Mouse (Mus musculus): ENCODE measurements around the gene Rwdd2a. TPM values are rescaled to one million over a fixed set of nuclear protein-coding genes. Genes with fewer than 3 reads are reported as not detected.
A peak's percentile ranks its signal among the peaks of the same experiment; 100 is the strongest.

The Rwdd2a gene
- polyA plus RNA-seq (2012; rRNA removed) (1.7 and 2.2 TPM in 2 replicates), polyA plus RNA-seq (2014; fragmentation: Nextera tagmentation; extraction: Ambion mirVana) (3.5 and 4.5 TPM in 2 replicates)

DNA sequence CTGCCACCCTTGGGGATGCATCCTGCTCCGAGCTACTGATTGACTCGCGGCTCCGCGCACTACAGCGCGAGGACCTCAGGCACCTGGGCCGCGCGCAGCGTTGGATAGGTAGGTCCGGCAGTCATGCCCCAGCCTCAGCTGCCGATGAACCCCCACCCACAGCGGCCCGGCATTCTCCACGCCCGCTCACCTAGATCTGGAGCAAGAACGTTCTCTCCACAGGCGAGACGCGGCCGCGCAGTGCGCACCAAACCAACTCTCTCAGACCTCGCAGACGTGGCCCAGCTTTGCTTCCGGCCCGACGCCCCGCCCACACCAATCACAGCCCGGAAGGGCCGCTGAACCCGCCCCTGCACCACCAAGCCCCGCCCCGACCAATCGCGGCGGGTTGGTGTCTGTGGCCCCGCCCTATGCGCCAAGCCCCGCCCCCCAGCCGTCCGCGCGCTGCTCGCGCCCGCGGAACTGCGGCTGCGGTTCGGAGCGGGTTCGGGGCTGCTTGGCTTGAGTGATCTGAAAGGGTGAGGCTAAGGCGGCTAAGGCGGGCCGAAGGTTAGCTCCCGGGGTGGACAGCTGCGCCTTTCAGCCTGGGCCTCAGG is at the start of gene Rwdd2a, which contains the start of gene Pgm3:
TSS of gene Rwdd2a (plus strand) at position 452 of the 596 bp plus-strand sequence.
TSS of gene Pgm3 (minus strand) at position 303 of the 596 bp plus-strand sequence.
- peak within 1 kb of the TSS; percentile 71 for H3K4me3 ChIP-seq (replicated peaks; ENCODE audit: low read length)
- H3K4me2 ChIP-seq (replicated peaks; ENCODE audit: low read depth, low read length, severe bottlenecking) = peak within 1 kb of the TSS; percentile 97
- H3K9ac ChIP-seq (ENCODE audit: low read depth, low read length, severe bottlenecking) = peak within 1 kb of the TSS; percentile 70
- DNase-seq (ENCODE audit: low spot score) (peak; percentile 93), ATAC-seq (ENCODE audit: low FRiP score, low read depth) (peak; percentile 98)
- no peaks in the 10 kb centered on the region for H3K9me3 ChIP-seq (ENCODE audit: control insufficient read depth, low read length)
- 0 out of 2 replicates have a peak within 1 kb of the TSS, but pooled peaks have one; percentile 33 for H3K27ac ChIP-seq (replicated peaks; ENCODE audit: low read depth, low read length)
- peaks cover 22% of the 10 kb centered on the region for H3K36me3 ChIP-seq (ENCODE audit: control insufficient read depth, insufficient read depth, low read length)
- 0% methylated on average over 38 of the region's 59 CpGs for WGBS
- H3K4me1 ChIP-seq (ENCODE audit: control insufficient read depth, insufficient read depth, low read length) = peaks cover 8% of the 10 kb centered on the region
- TF ChIP-seq POLR2A (IDR thresholded peaks at IDR 0.05; ENCODE audit: borderline replicate concordance, extremely low read depth, insufficient read depth, insufficient read length) = peak; percentile 73; the same call in 1 of the 2 replicates
- no peaks in the 10 kb centered on the region for H3K27me3 ChIP-seq (ENCODE audit: control insufficient read depth, insufficient read depth, low read length)

DNA sequence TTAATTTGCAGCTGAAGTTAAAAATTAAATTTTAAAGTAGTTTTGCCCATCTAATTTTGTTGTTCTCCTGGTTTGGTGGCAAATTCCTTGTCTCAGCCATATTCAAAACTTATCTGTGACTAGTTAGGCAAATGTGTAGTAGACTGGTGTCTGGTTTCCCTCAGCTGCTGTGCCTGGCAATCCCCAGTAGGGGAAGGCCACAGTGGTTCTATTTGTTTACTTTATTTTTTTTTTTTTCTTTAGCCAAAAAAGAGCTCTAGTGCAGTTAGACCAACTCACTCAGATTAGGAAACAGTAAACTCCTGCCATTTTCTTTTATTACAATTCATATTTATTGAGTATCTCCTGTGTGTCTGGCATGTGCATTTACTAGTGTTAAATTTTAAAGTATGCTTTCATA is 49.5 kb upstream of the Rwdd2a start:
- Histone ChIP-seq H3K9me3 (ENCODE audit: control insufficient read depth, low read length) (no peaks in the 10 kb centered on the region), H3K4me1 (ENCODE audit: control insufficient read depth, insufficient read depth, low read length) (no peaks in the 10 kb centered on the region), H3K4me2 (replicated peaks; ENCODE audit: low read depth, low read length, severe bottlenecking) (no peak overlapping the region), H3K27me3 (ENCODE audit: control insufficient read depth, insufficient read depth, low read length) (no peaks in the 10 kb centered on the region), H3K27ac (replicated peaks; ENCODE audit: low read depth, low read length) (no peak overlapping the region), H3K4me3 (replicated peaks; ENCODE audit: low read length) (no peak overlapping the region), H3K36me3 (ENCODE audit: control insufficient read depth, insufficient read depth, low read length) (peaks cover 64% of the 10 kb centered on the region), H3K9ac (ENCODE audit: low read depth, low read length, severe bottlenecking) (no peak overlapping the region)
- DNase-seq (ENCODE audit: low spot score) (no peak), ATAC-seq (ENCODE audit: low FRiP score, low read depth) (no peak)
- TF ChIP-seq POLR2A (IDR thresholded peaks at IDR 0.05; ENCODE audit: borderline replicate concordance, extremely low read depth, insufficient read depth, insufficient read length) = no peak

DNA sequence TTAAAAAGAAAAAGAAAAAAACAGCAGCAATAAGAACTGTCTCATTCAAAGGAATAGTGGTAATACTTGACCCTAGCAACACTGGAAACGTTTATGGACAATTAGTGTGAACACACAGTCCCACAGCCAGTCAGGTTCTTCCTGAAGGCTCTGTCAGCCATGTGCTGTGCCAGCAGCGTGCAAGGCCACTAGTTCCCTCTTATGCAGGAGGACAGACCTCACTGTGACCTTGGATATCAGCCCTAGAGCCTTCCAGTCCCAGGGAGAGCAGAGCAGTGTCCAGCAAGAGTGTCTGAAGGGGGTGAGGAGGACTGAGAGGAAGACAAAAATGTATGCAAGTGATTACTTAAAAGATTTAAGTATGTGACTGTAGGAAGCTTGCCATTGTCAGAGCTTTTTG is 46.2 kb upstream of the Rwdd2a start:
- Histone ChIP-seq H3K4me2 (replicated peaks; ENCODE audit: low read depth, low read length, severe bottlenecking) (no peak overlapping the region), H3K4me3 (replicated peaks; ENCODE audit: low read length) (no peak overlapping the region), H3K9me3 (ENCODE audit: control insufficient read depth, low read length) (no peaks in the 10 kb centered on the region), H3K9ac (ENCODE audit: low read depth, low read length, severe bottlenecking) (no peak overlapping the region), H3K27ac (replicated peaks; ENCODE audit: low read depth, low read length) (no peak overlapping the region), H3K27me3 (ENCODE audit: control insufficient read depth, insufficient read depth, low read length) (no peaks in the 10 kb centered on the region), H3K4me1 (ENCODE audit: control insufficient read depth, insufficient read depth, low read length) (no peaks in the 10 kb centered on the region), H3K36me3 (ENCODE audit: control insufficient read depth, insufficient read depth, low read length) (peaks cover 46% of the 10 kb centered on the region)
- ATAC-seq (ENCODE audit: low FRiP score, low read depth) (no peak), DNase-seq (ENCODE audit: low spot score) (no peak)
- WGBS = 70% methylated on average over 2 of the region's 2 CpGs
- no peak for TF ChIP-seq POLR2A (IDR thresholded peaks at IDR 0.05; ENCODE audit: borderline replicate concordance, extremely low read depth, insufficient read depth, insufficient read length)

DNA sequence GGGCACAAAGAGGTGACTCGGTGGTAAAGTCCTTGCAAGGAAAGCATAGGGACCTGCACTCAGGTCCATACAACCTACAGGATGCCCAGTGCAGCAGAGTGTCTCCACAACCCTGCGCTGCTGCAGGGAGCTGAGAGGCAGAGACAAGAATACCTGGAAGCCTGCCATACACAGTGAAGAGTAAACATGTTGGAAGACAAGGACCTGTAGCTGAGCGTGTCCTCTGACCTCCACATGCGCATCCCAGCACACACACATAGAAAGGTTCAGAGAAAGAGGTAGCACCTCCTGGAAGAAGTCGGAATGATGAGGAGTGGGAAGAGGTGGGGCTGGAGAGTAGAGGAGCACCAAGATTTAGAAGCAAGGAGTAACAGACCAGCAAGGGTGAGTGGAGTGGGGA is 37.7 kb upstream of the Rwdd2a start:
- DNase-seq (ENCODE audit: low spot score) (no peak), ATAC-seq (ENCODE audit: low FRiP score, low read depth) (no peak)
- no peak overlapping the region for H3K27ac ChIP-seq (replicated peaks; ENCODE audit: low read depth, low read length)
- no peak for TF ChIP-seq POLR2A (IDR thresholded peaks at IDR 0.05; ENCODE audit: borderline replicate concordance, extremely low read depth, insufficient read depth, insufficient read length)
- no peaks in the 10 kb centered on the region for H3K4me1 ChIP-seq (ENCODE audit: control insufficient read depth, insufficient read depth, low read length)
- no peaks in the 10 kb centered on the region for H3K9me3 ChIP-seq (ENCODE audit: control insufficient read depth, low read length)
- no peaks in the 10 kb centered on the region for H3K27me3 ChIP-seq (ENCODE audit: control insufficient read depth, insufficient read depth, low read length)
- H3K4me2 ChIP-seq (replicated peaks; ENCODE audit: low read depth, low read length, severe bottlenecking) = no peak overlapping the region
- no peak overlapping the region for H3K4me3 ChIP-seq (replicated peaks; ENCODE audit: low read length)
- H3K36me3 ChIP-seq (ENCODE audit: control insufficient read depth, insufficient read depth, low read length) = peaks cover 35% of the 10 kb centered on the region
- no peak overlapping the region for H3K9ac ChIP-seq (ENCODE audit: low read depth, low read length, severe bottlenecking)
- 88% methylated on average over 5 of the region's 5 CpGs for WGBS

DNA sequence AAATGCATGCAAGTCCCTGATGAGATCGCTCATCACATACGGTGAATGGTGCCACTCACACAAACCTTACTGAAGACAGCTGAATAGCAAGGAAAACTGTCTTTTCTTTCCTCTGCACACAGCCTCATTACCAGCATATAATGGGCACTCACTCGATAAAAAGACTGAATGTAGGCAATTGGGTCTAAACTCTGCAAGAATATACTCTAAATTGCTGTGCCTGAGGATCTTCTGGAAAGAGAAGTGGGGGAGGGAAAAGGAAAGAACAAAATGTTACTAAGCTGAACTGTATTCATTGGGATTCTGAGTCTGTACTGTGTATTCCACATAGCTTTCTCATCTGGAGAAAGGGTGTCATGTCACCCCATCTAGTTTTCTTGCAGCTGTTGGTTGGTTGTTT is 28.3 kb upstream of the Rwdd2a start:
- WGBS = 90% methylated on average over 3 of the region's 3 CpGs
- Histone ChIP-seq H3K4me3 (replicated peaks; ENCODE audit: low read length) (no peak overlapping the region), H3K27ac (replicated peaks; ENCODE audit: low read depth, low read length) (no peak overlapping the region), H3K36me3 (ENCODE audit: control insufficient read depth, insufficient read depth, low read length) (peaks cover 52% of the 10 kb centered on the region), H3K27me3 (ENCODE audit: control insufficient read depth, insufficient read depth, low read length) (no peaks in the 10 kb centered on the region), H3K4me1 (ENCODE audit: control insufficient read depth, insufficient read depth, low read length) (no peaks in the 10 kb centered on the region), H3K9ac (ENCODE audit: low read depth, low read length, severe bottlenecking) (no peak overlapping the region), H3K9me3 (ENCODE audit: control insufficient read depth, low read length) (no peaks in the 10 kb centered on the region), H3K4me2 (replicated peaks; ENCODE audit: low read depth, low read length, severe bottlenecking) (no peak overlapping the region)
- TF ChIP-seq POLR2A (IDR thresholded peaks at IDR 0.05; ENCODE audit: borderline replicate concordance, extremely low read depth, insufficient read depth, insufficient read length) = no peak
- DNase-seq (ENCODE audit: low spot score) (no peak), ATAC-seq (ENCODE audit: low FRiP score, low read depth) (no peak)
